Mouse (Mus musculus) right cerebral cortex, postnatal 10 days (tissue): ENCODE data around the gene Qars.

Experiments
- DNase-seq, 2 experiments: peaks; one replicate each; pipeline ENCODE4 v3.0.0; 2021; ENCODE audit warnings: low spot score in 2 of 2

The Qars gene

GRCm38 (mm10) chr9:108530954-108531353, 23.4 kb downstream of the Qars start:
- no peak for DNase-seq

- DNase-seq, result no peak
Observed at GRCm38 (mm10) chr9:108531496-108531895, 24.0 kb downstream of the Qars start.

GRCm38 (mm10) chr9:108540846-108541245, 33.3 kb downstream of the Qars start:
- DNase-seq, result no peak

- no peak for DNase-seq
Observed at GRCm38 (mm10) chr9:108545986-108546385, 38.5 kb downstream of the Qars start.

DNA sequence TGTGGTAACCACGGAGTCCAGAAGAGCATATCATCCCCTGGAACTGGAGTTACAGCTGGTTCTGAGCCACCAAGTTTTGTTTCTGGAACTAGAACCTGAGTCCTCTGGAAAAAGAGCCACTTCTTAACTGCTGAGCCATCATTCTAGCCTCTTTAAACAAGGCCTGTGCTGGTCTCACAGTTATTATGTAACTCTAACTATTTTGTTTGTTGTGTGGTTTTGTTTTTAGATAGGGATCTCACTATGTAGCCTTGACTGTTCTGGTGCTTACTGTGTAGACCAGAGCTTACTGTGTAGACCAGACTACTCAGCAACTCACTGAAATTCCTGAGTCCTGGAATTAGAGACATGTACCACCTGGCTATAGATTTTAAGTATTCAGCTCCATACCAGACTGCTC, 39.4 kb downstream of the Qars start:
- DNase-seq, result no peak

DNA sequence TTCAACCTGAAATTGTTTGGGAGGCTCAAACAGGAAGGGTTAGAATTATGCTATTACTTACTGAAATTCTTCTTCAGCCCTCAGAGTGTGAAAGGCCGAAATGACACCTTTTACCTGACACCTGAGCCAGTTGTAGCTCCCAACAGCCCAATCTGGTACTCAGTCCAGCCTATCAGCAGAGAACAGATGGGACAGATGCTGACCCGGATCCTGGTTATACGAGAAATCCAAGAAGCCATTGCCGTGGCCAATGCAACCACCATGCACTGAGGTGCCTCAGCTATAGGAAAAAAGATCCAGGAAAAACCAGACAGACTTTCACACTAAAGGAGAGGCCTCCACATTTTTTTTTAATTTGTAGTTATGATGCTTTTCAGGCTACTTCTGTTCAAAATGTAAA, 51.7 kb downstream of the Qars start:
- no peak for DNase-seq

DNA sequence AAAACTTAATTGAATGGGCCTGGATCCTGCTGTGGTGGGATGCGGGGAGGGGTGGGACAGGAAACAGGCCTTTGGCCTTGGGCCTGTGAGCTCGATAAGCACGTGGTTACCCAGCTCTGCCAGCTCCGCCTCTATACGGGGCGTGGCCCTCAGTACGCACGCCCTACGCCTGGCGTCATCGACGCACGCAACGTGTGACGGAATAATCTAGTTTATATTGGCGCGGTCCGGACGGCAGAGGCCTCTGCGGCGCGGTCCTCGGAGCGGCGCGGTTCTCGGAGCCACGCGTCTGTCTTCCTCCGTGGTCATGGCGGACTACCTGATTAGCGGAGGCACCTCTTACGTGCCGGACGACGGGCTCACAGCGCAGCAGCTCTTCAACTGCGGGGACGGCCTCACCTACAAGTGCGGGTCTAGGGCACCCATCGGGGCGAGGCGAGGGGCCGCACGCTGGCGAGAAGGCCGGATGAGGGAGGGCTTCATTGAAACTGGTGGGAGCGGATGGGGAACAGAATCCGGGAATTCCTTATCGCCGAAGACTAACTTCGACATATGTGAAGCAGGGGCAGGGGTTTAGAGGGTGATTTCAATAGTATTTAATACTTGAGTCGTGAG, 52.8 kb downstream of the Qars start, which contains the start of gene Impdh2:
Impdh2 (plus strand) TSS at position 60 of the 615 bp plus-strand sequence.
- peak; percentile 96 to 97 for DNase-seq

DNA sequence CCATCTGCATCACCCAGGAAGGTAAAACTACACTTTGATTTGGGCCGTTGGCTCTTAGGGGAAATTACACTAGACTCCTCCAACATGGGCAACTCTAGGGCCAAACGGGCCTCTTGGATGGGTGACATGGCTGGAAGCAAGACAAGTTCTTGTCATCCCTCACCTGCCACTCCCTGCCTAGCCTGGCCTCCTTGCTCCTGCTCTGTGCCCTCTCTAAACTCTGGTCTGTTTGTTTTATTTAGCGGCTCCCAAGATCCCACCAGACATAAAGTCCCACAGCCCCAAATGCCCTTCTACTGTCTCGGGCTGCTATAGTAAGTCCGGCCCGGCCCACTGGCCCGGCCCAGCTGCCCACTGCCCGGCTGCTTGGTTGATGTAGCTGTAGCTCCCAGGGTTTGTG, 56.2 kb downstream of the Qars start:
- DNase-seq, result no peak

GRCm38 (mm10) chr9:108564131-108564530, 56.6 kb downstream of the Qars start:
- peak in 1 of 2 experiments; percentile 38 for DNase-seq
